ENCODE assay signal across 33 mouse cellular contexts in the genomic region with DNA sequence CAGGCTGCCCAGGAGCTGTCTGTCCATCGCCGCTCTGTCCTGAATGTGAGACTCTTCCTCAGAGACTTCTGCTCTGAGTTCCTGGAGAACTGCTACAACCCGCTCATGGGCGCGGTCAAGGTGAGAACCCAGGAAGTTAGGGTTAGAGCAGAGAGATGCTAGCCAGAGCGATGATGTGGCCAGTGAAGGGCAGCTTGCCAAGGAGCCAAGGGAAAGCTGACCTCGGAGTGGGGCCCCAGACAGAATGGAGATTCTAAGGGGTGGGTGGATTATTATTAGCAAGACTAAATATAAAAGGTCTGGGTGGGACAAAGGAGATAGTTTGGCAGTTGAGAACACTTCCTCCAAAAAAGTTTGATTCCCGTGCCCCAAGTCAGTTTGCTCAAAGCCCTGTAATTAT. TPM values are rescaled to one million over a fixed set of nuclear protein-coding genes. Genes with fewer than 3 reads are reported as not detected.
DNase-seq lines count a peak whose midpoint lies in the region; ATAC-seq and TF ChIP-seq lines count a peak whose summit lies in the region.
"Had no signal": no experiment of that assay in that cellular context is flagged by ENCODE, and none has a peak within 500 bp of the region (broad histone marks: within the 10 kb centered on the region; RNA-seq: fewer than 3 reads in every experiment).

No protein-coding gene starts in this region.

- H3K9ac ChIP-seq in heart, embryonic 12.5 days, result no peak overlapping the region
- H3K9ac ChIP-seq in heart, embryonic 13.5 days, result no peak overlapping the region
- H3K9ac ChIP-seq in heart, postnatal 0 days (replicated peaks; ENCODE audit: low read depth, low read length), result no peak overlapping the region
- H3K9ac ChIP-seq: forebrain, embryonic 13.5 days; intestine, embryonic 15.5 days; limb, embryonic 13.5 days; lung, embryonic 15.5 days had no signal

- no peak overlapping the region for H3K4me3 ChIP-seq in heart, embryonic 12.5 days
- H3K4me3 ChIP-seq in heart, embryonic 13.5 days, result no peak overlapping the region
- H3K4me3 ChIP-seq in heart, postnatal 0 days (ENCODE audit: low read depth, low read length), result no peak overlapping the region
- H3K4me3 ChIP-seq: forebrain, embryonic 13.5 days; intestine, embryonic 15.5 days; limb, embryonic 13.5 days; lung, embryonic 15.5 days; midbrain, embryonic 10.5 days had no signal

- no peaks in the 10 kb centered on the region for H3K27me3 ChIP-seq in heart, embryonic 12.5 days (replicated peaks)
- H3K27me3 ChIP-seq in heart, embryonic 13.5 days (replicated peaks), result no peaks in the 10 kb centered on the region
- H3K27me3 ChIP-seq in heart, postnatal 0 days (ENCODE audit: control insufficient read depth, insufficient read depth, low read length), result no peaks in the 10 kb centered on the region
- H3K27me3 ChIP-seq: forebrain, embryonic 13.5 days; intestine, embryonic 15.5 days; limb, embryonic 13.5 days; lung, embryonic 15.5 days had no signal

- no peaks in the 10 kb centered on the region for H3K9me3 ChIP-seq in heart, embryonic 12.5 days (replicated peaks)
- no peaks in the 10 kb centered on the region for H3K9me3 ChIP-seq in heart, embryonic 13.5 days
- H3K9me3 ChIP-seq in heart, postnatal 0 days (replicated peaks; ENCODE audit: control insufficient read depth, low read length), result no peaks in the 10 kb centered on the region
- H3K9me3 ChIP-seq: forebrain, embryonic 13.5 days; intestine, embryonic 15.5 days; limb, embryonic 13.5 days; lung, embryonic 15.5 days; midbrain, embryonic 10.5 days had no signal

- H3K27ac ChIP-seq in heart, embryonic 12.5 days (ENCODE audit: poor library complexity, severe bottlenecking), result no peak overlapping the region
- peak overlapping the region; percentile 9; the same call in 1 of the 2 replicates for H3K27ac ChIP-seq in heart, embryonic 13.5 days (replicated peaks)
- H3K27ac ChIP-seq in heart, postnatal 0 days (ENCODE audit: low read depth), result peak overlapping the region; percentile 25; the same call in 1 of the 2 replicates
- H3K27ac ChIP-seq: forebrain, embryonic 13.5 days; hindbrain, postnatal 0 days; intestine, embryonic 15.5 days; limb, embryonic 13.5 days; lung, embryonic 15.5 days; midbrain, embryonic 10.5 days had no signal

- TF ChIP-seq EP300 in heart, postnatal 0 days (IDR thresholded peaks at IDR 0.05; ENCODE audit: low read depth), result no peak

- H3K36me3 ChIP-seq in heart, embryonic 12.5 days, result peaks cover 85% of the 10 kb centered on the region
- H3K36me3 ChIP-seq in heart, embryonic 13.5 days, result peaks cover 88% of the 10 kb centered on the region
- peaks cover 11% of the 10 kb centered on the region; the same call in 1 of the 2 replicates for H3K36me3 ChIP-seq in heart, postnatal 0 days (replicated peaks; ENCODE audit: control insufficient read depth, insufficient read depth, low read length)

- peak; percentile 23 for DNase-seq in heart, adult 8-10 months (ENCODE audit: low spot score)
- DNase-seq in heart, postnatal 0 days (ENCODE audit: low spot score), result no peak
- no peak for DNase-seq in urinary bladder, adult 2 months (ENCODE audit: low spot score)
- no peak for DNase-seq in spleen, adult 12 weeks (ENCODE audit: low spot score)
- DNase-seq: adrenal gland, postnatal 25 days; B cell, adult 2 months; cerebellum, adult 18-20 months; cerebellum, postnatal 10 days; gastrocnemius, postnatal 10 days; kidney, adult 9 months; thymus, adult 2 months; thymus, postnatal 4 days had no signal

- no peak for TF ChIP-seq CTCF in heart, postnatal 0 days (IDR thresholded peaks at IDR 0.05; ENCODE audit: low read depth)

- no peak overlapping the region for H3K4me2 ChIP-seq in heart, embryonic 12.5 days
- H3K4me2 ChIP-seq in heart, embryonic 13.5 days, result no peak overlapping the region
- H3K4me2 ChIP-seq in heart, postnatal 0 days (ENCODE audit: low read depth, low read length), result no peak overlapping the region
- H3K4me2 ChIP-seq: forebrain, embryonic 13.5 days; intestine, embryonic 15.5 days; limb, embryonic 13.5 days; liver, embryonic 11.5 days; lung, embryonic 15.5 days had no signal

- WGBS in heart, embryonic 12.5 days, result 91% methylated on average over 8 of the region's 8 CpGs
- 77% methylated on average over 8 of the region's 8 CpGs for WGBS in heart, embryonic 13.5 days
- 60% methylated on average over 8 of the region's 8 CpGs for WGBS in heart, postnatal 0 days

- ATAC-seq in heart, embryonic 12.5 days (ENCODE audit: insufficient number of reproducible peaks, low FRiP score), result no peak
- no peak for ATAC-seq in heart, embryonic 13.5 days (ENCODE audit: extremely low read depth, insufficient number of reproducible peaks, low FRiP score, low TSS enrichment)
- ATAC-seq in heart, postnatal 0 days (ENCODE audit: insufficient read depth, low read depth), result no peak
- ATAC-seq: forebrain, embryonic 13.5 days; hindbrain, postnatal 0 days; intestine, embryonic 15.5 days; midbrain, embryonic 16.5 days had no signal

- peaks cover 10% of the 10 kb centered on the region; the same call in 1 of the 2 replicates for H3K4me1 ChIP-seq in heart, embryonic 12.5 days (replicated peaks)
- H3K4me1 ChIP-seq in heart, embryonic 13.5 days, result peaks cover 6% of the 10 kb centered on the region; the same call in 1 of the 2 replicates
- peaks cover 12% of the 10 kb centered on the region; the same call in 1 of the 2 replicates for H3K4me1 ChIP-seq in heart, postnatal 0 days (ENCODE audit: control insufficient read depth, insufficient read depth)
- H3K4me1 ChIP-seq: intestine, embryonic 15.5 days; limb, embryonic 13.5 days; lung, embryonic 15.5 days had no signal

RNA-seq across cellular contexts. Expression of a gene that starts 10.6 kb away (rescaled TPM):
- total RNA-seq in heart, adult 8-10 months (2022), result not detected
- polyA plus RNA-seq in heart, embryonic 12.5 days (2016; fragmentation: Nextera tagmentation; extraction: Ambion mirVana), result 0.20 and 0.31 TPM in 2 replicates
- polyA plus RNA-seq in heart, embryonic 13.5 days (2015; fragmentation: Nextera tagmentation; extraction: Ambion mirVana), result 0.10 and 0.17 TPM in 2 replicates
- not detected in 2 replicates for total RNA-seq in heart, postnatal 0 days (2014; rRNA removed; ENCODE audit: low replicate concordance)
- 0.14 TPM in 1 of 2 replicates, not detected in the other for polyA plus RNA-seq in heart, postnatal 0 days (2015; fragmentation: Nextera tagmentation; extraction: Ambion mirVana)
- 0.03 TPM in 1 of 2 replicates, not detected in the other for polyA plus RNA-seq in urinary bladder, adult 2 months (2012; rRNA removed)
- total RNA-seq: adrenal gland, adult 18-20 months; hindbrain, postnatal 0 days; layer of hippocampus, postnatal 14 days; left cerebral cortex, adult 8-10 months; left cerebral cortex, postnatal 36 days had no signal
- polyA plus RNA-seq: gonadal fat pad, adult 2 months; hindbrain, postnatal 0 days; midbrain, embryonic 16.5 days had no signal

RNA-seq across cellular contexts. Expression of a gene that starts 11.4 kb away (rescaled TPM):
- total RNA-seq in heart, adult 8-10 months (2022), result 1 to 10 TPM; 6.0 to 8.5 (median 7.7) TPM
- polyA plus RNA-seq in heart, embryonic 12.5 days (2016; fragmentation: Nextera tagmentation; extraction: Ambion mirVana), result 37.6 and 44.5 TPM in 2 replicates
- polyA plus RNA-seq in heart, embryonic 13.5 days (2015; fragmentation: Nextera tagmentation; extraction: Ambion mirVana), result 32.2 and 34.0 TPM in 2 replicates
- total RNA-seq in heart, postnatal 0 days (2014; rRNA removed; ENCODE audit: low replicate concordance), result 7.9 and 15.2 TPM in 2 replicates
- polyA plus RNA-seq in heart, postnatal 0 days (2015; fragmentation: Nextera tagmentation; extraction: Ambion mirVana), result 10.5 and 11.1 TPM in 2 replicates
- 6.4 and 6.7 TPM in 2 replicates for polyA plus RNA-seq in urinary bladder, adult 2 months (2012; rRNA removed)

RNA-seq across cellular contexts. Expression of a gene that starts 17.6 kb away (rescaled TPM):
- not detected for total RNA-seq in heart, adult 8-10 months (2022)
- not detected in 2 replicates for polyA plus RNA-seq in heart, embryonic 12.5 days (2016; fragmentation: Nextera tagmentation; extraction: Ambion mirVana)
- polyA plus RNA-seq in heart, embryonic 13.5 days (2015; fragmentation: Nextera tagmentation; extraction: Ambion mirVana), result not detected in 2 replicates
- not detected in 2 replicates for total RNA-seq in heart, postnatal 0 days (2014; rRNA removed; ENCODE audit: low replicate concordance)
- polyA plus RNA-seq in heart, postnatal 0 days (2015; fragmentation: Nextera tagmentation; extraction: Ambion mirVana), result not detected in 2 replicates
- not detected in 2 replicates for polyA plus RNA-seq in urinary bladder, adult 2 months (2012; rRNA removed)
- total RNA-seq: adrenal gland, adult 18-20 months; adrenal gland, postnatal 25 days; common myeloid progenitor, adult 5-6 weeks; gastrocnemius, postnatal 10 days; layer of hippocampus, postnatal 14 days; left cerebral cortex, adult 8-10 months; left cerebral cortex, postnatal 36 days; neutrophil, adult 5-6 weeks had no signal
- polyA plus RNA-seq: gonadal fat pad, adult 2 months; hindbrain, embryonic 11.5 days; hindbrain, postnatal 0 days; lung, embryonic 15.5 days; neural tube, embryonic 11.5 days; spleen, adult 2 months had no signal

RNA-seq across cellular contexts. Expression of a gene that starts 25.2 kb away (rescaled TPM):
- total RNA-seq in heart, adult 8-10 months (2022), result not detected
- 0.45 TPM in 1 of 2 replicates, not detected in the other for polyA plus RNA-seq in heart, embryonic 12.5 days (2016; fragmentation: Nextera tagmentation; extraction: Ambion mirVana)
- 0.27 and 1.7 TPM in 2 replicates for polyA plus RNA-seq in heart, embryonic 13.5 days (2015; fragmentation: Nextera tagmentation; extraction: Ambion mirVana)
- total RNA-seq in heart, postnatal 0 days (2014; rRNA removed; ENCODE audit: low replicate concordance), result not detected in 2 replicates
- not detected in 2 replicates for polyA plus RNA-seq in heart, postnatal 0 days (2015; fragmentation: Nextera tagmentation; extraction: Ambion mirVana)
- polyA plus RNA-seq in urinary bladder, adult 2 months (2012; rRNA removed), result 0.25 TPM in 2 replicates
- total RNA-seq: common myeloid progenitor, adult 5-6 weeks; hindbrain, postnatal 0 days; layer of hippocampus, postnatal 14 days; left cerebral cortex, postnatal 36 days; megakaryocyte progenitor cell, adult 5-6 weeks had no signal
- polyA plus RNA-seq: forebrain, embryonic 13.5 days; hindbrain, embryonic 11.5 days; limb, embryonic 13.5 days; midbrain, embryonic 10.5 days; midbrain, embryonic 16.5 days; neural tube, embryonic 11.5 days had no signal

RNA-seq across cellular contexts. Expression of a gene that starts 27.1 kb away (rescaled TPM):
- total RNA-seq in heart, adult 8-10 months (2022), result 1 to 10 TPM; 7.1 to 9.5 (median 8.6) TPM
- 11.2 and 12.2 TPM in 2 replicates for polyA plus RNA-seq in heart, embryonic 12.5 days (2016; fragmentation: Nextera tagmentation; extraction: Ambion mirVana)
- polyA plus RNA-seq in heart, embryonic 13.5 days (2015; fragmentation: Nextera tagmentation; extraction: Ambion mirVana), result 9.7 and 9.8 TPM in 2 replicates
- total RNA-seq in heart, postnatal 0 days (2014; rRNA removed; ENCODE audit: low replicate concordance), result 8.2 and 10.0 TPM in 2 replicates
- 6.0 and 6.2 TPM in 2 replicates for polyA plus RNA-seq in heart, postnatal 0 days (2015; fragmentation: Nextera tagmentation; extraction: Ambion mirVana)
- polyA plus RNA-seq in urinary bladder, adult 2 months (2012; rRNA removed), result 33.0 and 39.1 TPM in 2 replicates
